Mouse (Mus musculus): ENCODE measurements around the gene Alg11. TPM values are rescaled to one million over a fixed set of nuclear protein-coding genes. Genes with fewer than 3 reads are reported as not detected.

The Alg11 gene
- total RNA-seq (2023): 20.1 TPM

GRCm38 (mm10) chr8:22060446-22060889 is at the start of gene Alg11:
Gene Alg11, plus strand, starts transcription at chr8:22060721.

GRCm38 (mm10) chr8:22059821-22060445 is 588 bp upstream of the Alg11 start, which contains the start of gene Atp7b:
Gene Atp7b, minus strand, starts transcription at chr8:22060305.

Other genes starting within 250 kb of the Alg11 start
- not detected for gene Defb50, start 237.2 kb upstream of the Alg11 start, total RNA-seq (2023)
- gene Defb2, start 220.8 kb upstream of the Alg11 start, total RNA-seq (2023): not detected
- gene Defb10, start 201.8 kb upstream of the Alg11 start, total RNA-seq (2023): not detected
- not detected for gene Defb9, start 175.3 kb upstream of the Alg11 start, total RNA-seq (2023)
- not detected for gene Defb11, start 154.3 kb upstream of the Alg11 start, total RNA-seq (2023)
- not detected for gene Defb15, start 128.0 kb upstream of the Alg11 start, total RNA-seq (2023)
- not detected for gene Defb35, start 122.4 kb upstream of the Alg11 start, total RNA-seq (2023)
- gene Defb13, start 114.0 kb upstream of the Alg11 start, total RNA-seq (2023): not detected
- not detected for gene Fam90a1a, start 102.0 kb upstream of the Alg11 start, total RNA-seq (2023)
- gene Ccdc70, start 90.9 kb upstream of the Alg11 start, total RNA-seq (2023): not detected
- gene Atp7b, start 416 bp upstream of the Alg11 start, total RNA-seq (2023): 0.35 TPM
- gene Nek5, start 64.3 kb downstream of the Alg11 start, total RNA-seq (2023): not detected
- 7.4 TPM for gene Nek3, start 105.7 kb downstream of the Alg11 start, total RNA-seq (2023)
- gene Ckap2, start 125.1 kb downstream of the Alg11 start, total RNA-seq (2023): 1.4 TPM
- gene Vps36, start 132.1 kb downstream of the Alg11 start, total RNA-seq (2023): 25.3 TPM
- gene Thsd1, start 166.6 kb downstream of the Alg11 start, total RNA-seq (2023): 0.80 TPM
- not detected for gene Tpte, start 222.7 kb downstream of the Alg11 start, total RNA-seq (2023)

Measured in CD4-positive naive resting alpha-beta T cell, adult 57 days (primary cell).